Mouse (Mus musculus) gastrocnemius, adult 2 months (tissue): ENCODE data around the gene Slc25a45. TPM values are rescaled to one million over a fixed set of nuclear protein-coding genes. Genes with fewer than 3 reads are reported as not detected.

ENCODE experiments used
- DNase-seq: peaks from one replicate; pipeline ENCODE4 v3.0.0; 2022
- H3K27ac ChIP-seq: fragments of 200-600 bp; 2 replicates; pipeline ENCODE4 v1.8.1; 2022; ENCODE audit warnings: mild to moderate bottlenecking
- H3K4me3 ChIP-seq: fragments of 200-600 bp; 2 replicates; pipeline ENCODE4 v1.8.1; 2022; ENCODE audit warnings: mild to moderate bottlenecking, moderate library complexity
- CTCF ChIP-seq: fragments of 200-600 bp; IDR thresholded peaks from 2 replicates; pipeline ENCODE4 v1.8.1; 2022; ENCODE audit warnings: antibody characterized with exemption, mild to moderate bottlenecking, moderate library complexity
- intact Hi-C: fragments of 180-260 bp; cut with DNase I; formaldehyde crosslinking; loops from one replicate; pipeline ENCODE4 v1.15.1; 2025
- total RNA-seq, 2 experiments: library from RNA; stranded (reverse); gene quantifications; 2 replicates each; pipeline ENCODE4 v1.2.3; 2021

The Slc25a45 gene
- total RNA-seq, 2 experiments from 2014 or later = 0.79 to 0.84 TPM

- peak overlapping the region; percentile 98 for H3K27ac ChIP-seq
- intact Hi-C loops = no loop called here
- no peak for DNase-seq
- TF ChIP-seq CTCF = no peak
- peak overlapping the region; percentile 94 for H3K4me3 ChIP-seq
Measured at GRCm38 (mm10) chr19:5835054-5835921, 42.3 kb upstream of the Slc25a45 start.

GRCm38 (mm10) chr19:5835922-5836430 lies 41.6 kb upstream of the Slc25a45 start:
- DNase-seq = no peak
- H3K4me3 ChIP-seq = peak overlapping the region; percentile 94

GRCm38 (mm10) chr19:5836941-5837572 lies 40.6 kb upstream of the Slc25a45 start:
- intact Hi-C loops = no loop called here
- Histone ChIP-seq H3K27ac (peak overlapping the region; percentile 98), H3K4me3 (peak overlapping the region; percentile 94)
- DNase-seq = peak; percentile 69
- TF ChIP-seq CTCF = no peak

More at GRCm38 (mm10) chr19:5835922-5836430, 41.6 kb upstream of the Slc25a45 start:
- TF ChIP-seq CTCF = no peak
- intact Hi-C loops = no loop called here
- H3K27ac ChIP-seq = peak overlapping the region; percentile 98

GRCm38 (mm10) chr19:5837606-5838005 lies 40.0 kb upstream of the Slc25a45 start:
- no peak for TF ChIP-seq CTCF
- Histone ChIP-seq H3K27ac (peak overlapping the region; percentile 98), H3K4me3 (peak overlapping the region; percentile 94)
- intact Hi-C loops = no loop called here
- peak; percentile 20 for DNase-seq

- peak overlapping the region; percentile 98 for H3K27ac ChIP-seq
- peak overlapping the region; percentile 94 for H3K4me3 ChIP-seq
- intact Hi-C loops = no loop called here
- no peak for DNase-seq
- TF ChIP-seq CTCF = no peak
Measured at GRCm38 (mm10) chr19:5838136-5838891, 39.3 kb upstream of the Slc25a45 start.

- no peak for DNase-seq
- TF ChIP-seq CTCF = no peak
- H3K27ac ChIP-seq = peak overlapping the region; percentile 98
- intact Hi-C loops = no loop called here
- H3K4me3 ChIP-seq = peak overlapping the region; percentile 94
Measured at GRCm38 (mm10) chr19:5838892-5839165, 38.8 kb upstream of the Slc25a45 start.

GRCm38 (mm10) chr19:5839317-5840085 lies 38.1 kb upstream of the Slc25a45 start:
- TF ChIP-seq CTCF = no peak
- intact Hi-C loops = no loop called here
- peak overlapping the region; percentile 94 for H3K4me3 ChIP-seq
- DNase-seq = peak; percentile 77
- H3K27ac ChIP-seq = peak overlapping the region; percentile 98

GRCm38 (mm10) chr19:5840086-5840889 lies 37.3 kb upstream of the Slc25a45 start:
- H3K27ac ChIP-seq = peak overlapping the region; percentile 98
- peak; percentile 73 for DNase-seq
- TF ChIP-seq CTCF = no peak
- peak overlapping the region; percentile 94 for H3K4me3 ChIP-seq
- intact Hi-C loops = no loop called here

- Histone ChIP-seq H3K4me3 (peak overlapping the region; percentile 94), H3K27ac (peak overlapping the region; percentile 98)
- no peak for TF ChIP-seq CTCF
- no peak for DNase-seq
- intact Hi-C loops = no loop called here
Measured at GRCm38 (mm10) chr19:5840890-5841388, 36.7 kb upstream of the Slc25a45 start.

- Histone ChIP-seq H3K27ac (peak overlapping the region; percentile 98), H3K4me3 (peak overlapping the region; percentile 94)
- TF ChIP-seq CTCF = no peak
- intact Hi-C loops = no loop called here
- peak; percentile 74 for DNase-seq
Measured at GRCm38 (mm10) chr19:5841389-5841946, 36.1 kb upstream of the Slc25a45 start.
